Mouse (Mus musculus): ENCODE data around the gene Pts. TPM values are rescaled to one million over a fixed set of nuclear protein-coding genes. Genes with fewer than 3 reads are reported as not detected.

Pts gene
- total RNA-seq, 1 experiment from 2014 or later, result 81.6 TPM

DNA sequence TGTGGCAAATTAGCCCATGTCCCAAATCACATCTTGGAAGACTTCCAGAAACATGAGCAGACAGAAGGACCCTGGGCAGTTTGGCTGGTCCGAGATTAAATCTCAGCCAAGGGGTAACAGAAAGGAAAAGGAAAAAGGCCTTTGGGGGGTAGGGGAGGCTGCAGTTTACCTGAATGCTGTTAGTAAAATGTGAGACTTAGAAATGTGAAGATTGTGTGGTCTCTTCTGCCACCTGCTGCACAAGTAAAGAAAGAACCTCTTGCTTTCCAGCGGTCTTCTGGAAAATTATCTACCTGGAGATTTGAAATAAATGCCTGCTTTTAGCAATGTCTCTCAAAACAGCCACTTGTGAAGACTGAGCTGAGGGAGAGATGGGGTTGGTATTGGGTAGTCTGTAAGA lies 2.4 kb upstream of the Pts start:
- no peak for DNase-seq

DNA sequence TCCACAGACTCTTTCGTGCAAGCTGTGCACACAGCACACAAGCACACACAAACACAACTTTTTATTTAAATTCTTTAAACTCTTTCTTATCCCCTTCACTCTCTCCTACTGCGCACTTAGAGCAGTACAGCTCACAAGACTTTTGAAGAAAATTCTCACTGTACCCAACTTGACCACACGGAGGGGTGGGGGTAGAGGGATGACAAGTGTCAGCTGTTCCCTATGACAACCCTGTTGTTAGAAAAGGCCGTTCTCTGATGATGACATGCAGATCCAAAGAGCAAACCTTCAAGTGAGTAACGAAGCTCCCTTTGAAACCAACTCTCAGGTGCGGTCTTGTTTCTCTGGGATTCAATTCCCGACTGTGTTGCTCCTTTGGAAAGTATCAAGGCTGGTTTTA lies 664 bp downstream of the Pts start:
- no peak for DNase-seq

DNA sequence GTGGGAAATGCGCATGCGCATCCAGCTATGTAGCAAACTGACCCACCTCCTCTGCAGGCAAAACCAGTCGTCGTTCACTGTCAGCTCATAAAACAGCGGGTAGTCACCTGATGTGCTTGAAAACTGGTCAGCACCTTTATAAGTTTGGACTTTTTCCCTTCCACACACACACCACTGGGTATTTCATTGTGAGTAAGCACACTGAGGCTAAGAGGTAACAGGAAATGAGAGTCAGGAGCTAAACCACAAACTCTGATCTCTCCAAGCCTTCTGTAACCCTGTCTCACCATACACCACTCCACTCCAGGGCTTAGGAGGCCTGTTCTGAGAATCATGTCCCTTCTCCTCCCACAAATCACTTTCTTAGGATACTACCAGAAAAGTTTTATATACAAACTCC lies 2.9 kb downstream of the Pts start:
- no peak for DNase-seq

DNA sequence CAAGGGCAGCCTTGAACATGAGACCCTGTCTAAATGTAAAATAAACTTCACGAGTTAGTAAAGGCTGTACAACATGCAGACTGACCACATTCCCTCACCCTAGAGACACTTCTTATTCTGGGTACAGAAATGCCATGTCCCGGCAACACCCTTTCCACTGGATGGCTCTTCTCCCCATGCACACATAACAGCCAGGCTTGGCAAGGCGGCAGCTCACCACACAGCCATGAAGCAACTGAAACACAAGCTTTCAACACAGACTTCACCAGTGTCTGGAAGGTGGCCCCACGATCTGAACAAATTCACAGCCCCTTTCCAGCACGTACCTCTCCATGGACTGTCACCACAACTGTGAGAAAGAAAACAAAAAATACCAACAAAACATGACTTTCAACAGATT lies 3.6 kb downstream of the Pts start:
- no peak for DNase-seq

DNA sequence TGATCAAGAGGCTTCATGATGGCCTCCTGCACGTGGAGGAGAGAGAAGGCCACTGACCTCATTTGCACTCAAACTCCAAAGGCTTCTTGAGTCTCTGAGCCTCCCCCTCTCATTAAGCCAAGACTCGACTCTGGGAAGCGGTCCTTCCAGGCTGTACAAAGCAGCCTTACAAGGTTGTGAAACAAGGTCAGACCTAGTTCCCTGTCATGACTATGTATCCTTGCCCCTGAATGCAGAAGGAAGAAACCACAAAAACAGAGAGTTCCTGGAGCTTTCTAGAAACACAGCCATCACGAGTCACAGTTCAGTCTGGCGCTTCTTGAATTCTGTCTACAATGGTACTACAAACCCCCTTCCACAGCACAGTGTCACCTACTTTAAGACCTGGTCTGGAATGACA lies 6.0 kb downstream of the Pts start:
- no peak for DNase-seq

DNA sequence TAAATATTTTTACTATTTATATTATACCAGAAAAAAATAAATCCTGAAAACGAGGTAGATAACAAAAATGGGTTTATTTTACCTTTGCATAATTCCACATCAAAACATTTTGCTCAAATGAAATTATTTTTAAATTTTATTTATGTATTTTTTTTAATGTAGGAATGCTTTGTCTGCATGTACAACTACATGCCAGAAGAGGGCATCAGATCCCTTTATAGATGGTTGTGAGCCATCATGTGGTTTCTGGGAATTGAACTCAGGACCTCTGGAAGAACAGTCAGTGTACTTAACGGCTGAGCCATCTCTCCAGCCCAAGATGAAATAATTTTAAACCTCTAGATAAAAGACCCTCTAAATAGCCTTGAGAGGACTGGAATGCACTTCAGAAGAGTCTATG lies 7.0 kb downstream of the Pts start:
- DNase-seq, result no peak

DNA sequence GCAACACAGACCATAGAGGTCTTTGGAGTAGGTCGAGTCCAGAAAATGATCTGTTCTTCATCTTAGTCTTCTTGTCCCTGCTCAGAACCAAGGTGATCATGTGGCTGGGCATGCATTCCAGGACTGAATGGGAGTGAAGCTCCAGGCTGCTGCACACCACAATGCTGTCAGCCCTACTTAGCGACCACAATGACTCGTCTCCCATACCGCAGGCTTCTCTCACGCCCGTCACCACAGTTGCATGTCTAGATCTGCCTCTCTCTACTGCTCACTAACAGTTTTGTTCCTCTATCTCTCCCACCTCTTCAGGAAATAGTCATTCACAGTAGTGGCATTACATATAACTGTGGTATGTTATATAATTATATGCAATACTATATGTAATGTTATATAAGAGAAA lies 7.8 kb downstream of the Pts start:
- DNase-seq, result no peak

DNA sequence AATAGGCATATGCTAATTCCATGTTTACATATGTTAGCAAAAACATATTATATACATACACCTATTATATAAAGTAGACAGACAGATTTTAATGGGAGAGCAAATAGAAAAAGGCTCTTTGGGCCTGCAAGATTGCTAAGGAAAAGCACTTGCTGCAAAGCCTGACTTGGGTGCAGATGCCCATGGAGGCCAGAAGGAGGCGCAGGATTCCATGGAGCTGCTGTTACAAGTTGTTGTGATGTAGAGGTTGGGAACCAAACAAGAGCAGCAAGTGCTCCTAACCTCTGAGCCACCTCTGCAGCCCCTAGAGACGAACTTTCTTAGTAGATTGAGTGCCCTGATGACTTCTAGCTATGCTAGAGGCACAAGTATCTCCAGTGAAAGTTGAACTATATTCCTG lies 9.7 kb downstream of the Pts start:
- no peak for DNase-seq

DNA sequence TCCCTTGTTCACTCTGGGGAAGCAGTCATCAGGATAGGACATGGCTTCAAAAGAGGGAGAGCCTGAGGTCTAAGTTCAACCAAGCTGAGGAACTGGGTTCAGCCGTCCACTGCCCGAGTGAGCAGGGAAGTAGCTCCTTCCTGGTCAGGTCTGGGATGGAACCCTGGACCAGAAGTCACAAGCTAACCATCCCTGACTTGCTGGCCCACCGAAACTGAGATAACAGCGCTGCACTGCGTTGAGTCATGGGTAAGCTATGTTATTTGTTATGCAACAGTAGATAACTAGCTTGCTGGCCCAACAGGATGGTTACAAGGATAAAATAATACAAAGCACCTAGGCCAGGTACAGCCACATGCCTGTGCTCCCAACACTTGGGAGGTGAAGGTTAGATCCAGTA lies 13.1 kb downstream of the Pts start:
- no peak for DNase-seq

DNA sequence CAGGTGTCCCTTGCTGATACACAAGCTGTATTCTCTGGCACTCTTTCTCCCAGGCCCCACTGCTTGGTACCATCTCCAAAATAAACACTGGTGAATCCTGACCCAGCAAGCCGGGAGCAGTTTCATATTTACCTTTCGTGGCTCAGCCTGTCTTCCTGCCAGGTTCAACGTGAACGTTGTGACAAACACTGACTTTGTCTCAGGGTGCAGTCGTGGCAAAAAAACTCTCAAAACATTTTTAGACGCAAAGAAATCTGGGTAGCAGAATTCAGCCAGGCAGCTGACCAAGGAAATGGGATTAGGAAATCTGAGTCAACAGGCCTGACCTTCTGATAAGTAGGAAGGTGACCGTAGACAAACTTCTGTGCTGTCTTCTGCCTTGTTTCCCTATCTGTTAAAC lies 21.0 kb downstream of the Pts start:
- no peak for DNase-seq

DNA sequence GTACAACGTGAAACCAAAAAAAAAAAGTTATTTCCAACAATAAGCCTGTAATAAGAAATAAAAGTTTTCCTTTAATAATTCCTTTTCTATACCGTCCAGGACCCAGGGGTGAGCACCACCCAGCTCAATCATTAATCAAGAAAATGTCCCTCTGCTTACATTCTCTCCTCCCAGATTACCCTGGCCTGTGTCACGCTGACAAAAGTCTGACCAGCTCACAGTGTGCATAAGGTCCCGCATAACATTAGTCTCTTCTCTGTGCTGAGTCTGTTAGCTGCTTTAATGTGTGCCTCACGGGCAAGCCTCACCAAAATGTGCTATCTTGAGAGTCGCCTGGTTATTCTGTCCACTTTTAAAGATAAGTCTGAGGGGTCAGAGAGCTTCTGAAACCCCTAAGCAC lies 23.1 kb downstream of the Pts start:
- DNase-seq, result no peak

DNA sequence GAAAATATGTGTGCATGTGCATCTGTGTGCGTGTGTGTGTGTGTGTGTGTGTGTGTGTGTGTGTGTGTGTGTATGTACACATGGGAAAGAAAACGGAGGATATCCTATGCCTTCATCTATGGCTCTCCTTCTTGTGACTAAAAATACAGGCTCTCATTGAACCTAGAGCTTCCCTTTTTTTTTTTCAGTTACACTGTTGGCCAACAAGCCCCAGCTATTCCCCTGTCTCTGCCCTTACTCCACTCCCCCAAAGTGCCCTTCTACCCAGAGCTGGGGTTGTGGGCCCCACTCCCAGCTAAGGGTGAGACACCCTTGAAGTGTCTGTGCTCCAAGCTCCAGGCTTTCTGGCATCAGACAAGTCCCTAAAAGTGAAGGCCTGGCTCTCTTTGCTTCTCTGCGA lies 25.6 kb downstream of the Pts start:
- DNase-seq, result no peak

DNA sequence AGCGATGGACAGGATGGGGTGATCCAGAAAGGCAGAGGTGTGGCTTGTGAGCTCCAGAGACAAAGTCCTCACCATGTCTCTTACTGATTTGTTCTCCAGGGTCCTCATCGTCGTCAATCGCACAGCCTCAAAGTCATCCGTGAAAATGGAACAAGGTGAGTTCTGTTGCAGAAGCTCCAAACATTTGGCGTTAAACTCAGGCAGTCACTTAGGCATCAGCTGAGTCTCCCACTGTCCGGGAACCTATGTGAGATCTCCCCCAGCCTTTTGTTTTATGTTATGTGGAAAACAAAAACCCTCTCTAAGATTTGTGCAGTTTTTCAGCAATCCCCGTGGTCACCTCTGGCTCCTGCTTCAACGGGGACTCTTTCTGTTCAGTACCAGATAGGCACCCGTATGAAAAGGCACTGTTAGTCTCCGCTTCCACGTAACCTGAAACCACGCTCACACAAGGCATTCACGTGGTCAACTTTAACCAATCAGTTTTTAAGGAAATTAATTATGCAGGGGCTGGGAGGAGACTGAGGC lies 27.5 kb downstream of the Pts start:
- DNase-seq, result no peak

DNA sequence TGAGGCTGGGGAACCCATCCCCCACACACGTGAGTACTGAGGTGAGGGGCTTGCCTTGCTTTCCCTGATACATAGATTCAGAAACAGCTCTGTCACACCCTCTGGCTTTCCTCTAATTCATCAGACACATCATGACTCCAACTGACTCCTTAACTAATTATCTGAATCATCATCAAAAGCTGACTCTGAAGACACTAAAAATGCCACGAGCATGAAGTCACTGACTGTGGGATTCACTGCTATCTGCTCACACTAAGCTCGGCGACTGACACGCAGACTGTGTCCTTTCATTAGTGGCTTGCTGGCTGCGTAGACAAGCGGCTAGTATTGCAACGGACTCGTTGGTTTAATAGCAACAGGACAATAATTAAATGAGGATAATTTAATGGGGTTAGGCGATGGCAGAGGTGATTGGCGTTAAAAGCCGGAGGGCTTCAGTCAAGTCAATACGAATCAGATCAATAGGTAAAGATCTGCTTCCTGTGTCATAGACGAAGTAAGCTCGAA lies 28.0 kb downstream of the Pts start:
- no peak for DNase-seq

DNA sequence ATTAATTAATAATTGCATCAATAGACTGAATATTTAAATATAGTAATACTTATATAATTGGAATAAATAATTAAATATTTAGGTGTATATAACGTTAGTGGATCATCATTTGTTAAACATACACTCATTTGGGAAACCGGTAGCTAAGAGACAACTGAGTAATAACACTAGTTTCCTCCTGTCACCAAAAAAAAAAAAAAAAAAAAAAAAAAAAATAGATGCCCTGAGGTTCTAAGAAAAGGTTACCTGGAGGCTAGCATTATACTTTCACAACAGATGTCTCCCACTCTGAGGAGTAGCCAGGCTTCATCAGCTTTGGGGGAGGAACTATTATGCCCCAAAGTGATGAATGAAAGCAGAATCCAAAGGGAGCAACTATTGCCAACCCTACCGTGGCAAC lies 28.7 kb downstream of the Pts start:
- no peak for DNase-seq

DNA sequence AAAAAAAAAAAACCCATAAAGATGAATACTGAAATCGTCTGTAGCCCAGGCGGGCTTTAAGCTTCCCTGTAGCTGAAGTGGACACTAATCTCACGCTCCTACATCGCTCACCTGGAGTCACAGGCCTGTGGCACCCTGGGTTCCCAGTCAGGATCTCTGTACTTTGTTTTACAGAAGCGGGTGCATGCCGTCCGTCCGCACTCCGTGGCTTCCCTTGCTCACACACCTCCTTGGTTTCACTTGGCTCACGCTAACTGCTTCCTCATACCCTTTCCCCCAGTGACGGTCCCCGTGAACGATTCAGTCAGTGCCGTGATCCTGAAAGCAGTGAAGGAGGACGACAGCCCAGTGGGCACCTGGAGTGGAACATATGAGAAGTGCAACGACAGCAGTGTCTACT lies 29.7 kb downstream of the Pts start:
- no peak for DNase-seq

DNA sequence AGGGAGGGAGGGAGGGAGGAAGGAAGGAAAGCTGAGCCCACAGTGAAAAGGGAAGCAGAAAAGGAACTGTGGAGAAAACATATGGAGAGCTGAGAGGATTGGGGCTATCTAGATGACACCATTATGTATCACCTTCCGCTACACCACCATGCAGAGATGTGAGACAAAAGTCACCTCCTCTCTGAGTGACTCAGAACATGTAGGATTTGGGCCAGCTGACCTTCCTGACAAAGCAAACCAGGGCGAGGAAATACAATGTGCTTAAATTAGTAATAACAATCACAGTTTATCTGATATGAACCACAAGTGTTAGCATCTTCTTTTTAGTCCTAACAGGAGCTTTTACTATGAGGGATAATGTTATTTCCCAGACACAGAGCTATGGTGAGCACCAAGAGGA lies 31.0 kb downstream of the Pts start:
- DNase-seq, result no peak

DNA sequence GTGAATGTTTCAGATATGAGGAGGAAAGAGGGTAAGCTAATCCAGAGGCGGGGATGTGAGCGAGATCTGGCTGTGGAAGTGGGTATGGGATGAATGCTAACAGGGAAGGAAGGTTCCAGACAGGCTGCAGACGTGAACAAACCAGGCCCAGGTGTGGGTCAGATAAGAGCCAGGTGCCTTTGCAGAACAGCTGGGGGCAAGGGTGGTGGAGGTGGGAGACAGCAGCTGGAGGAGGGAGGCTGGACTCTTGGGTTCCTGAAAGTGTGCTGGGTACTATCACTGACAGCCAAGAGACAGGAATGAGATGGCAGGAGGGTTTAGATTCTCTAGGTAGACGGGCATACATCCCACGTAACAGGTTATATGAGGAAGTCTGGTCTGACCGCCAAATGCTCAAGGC lies 31.4 kb downstream of the Pts start:
- no peak for DNase-seq

DNA sequence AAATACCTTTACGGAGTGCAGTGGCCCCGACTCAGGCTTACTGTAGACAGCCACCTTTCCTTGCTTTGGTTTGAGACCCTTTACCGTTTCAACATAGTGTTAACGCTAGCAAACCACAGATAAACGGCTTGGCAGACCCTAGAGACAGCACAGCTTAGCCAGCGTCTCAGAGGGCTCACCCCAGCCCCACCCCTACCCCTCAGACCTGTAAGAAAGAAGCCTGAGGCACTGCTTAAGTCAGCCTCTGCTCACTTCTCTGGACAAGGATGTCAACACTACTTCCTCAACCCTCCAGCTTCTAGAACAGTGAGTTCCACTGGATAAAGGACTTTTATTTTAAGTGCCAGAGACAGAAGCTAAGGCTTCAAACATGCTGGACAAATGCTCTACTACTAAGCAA lies 32.0 kb downstream of the Pts start:
- no peak for DNase-seq

DNA sequence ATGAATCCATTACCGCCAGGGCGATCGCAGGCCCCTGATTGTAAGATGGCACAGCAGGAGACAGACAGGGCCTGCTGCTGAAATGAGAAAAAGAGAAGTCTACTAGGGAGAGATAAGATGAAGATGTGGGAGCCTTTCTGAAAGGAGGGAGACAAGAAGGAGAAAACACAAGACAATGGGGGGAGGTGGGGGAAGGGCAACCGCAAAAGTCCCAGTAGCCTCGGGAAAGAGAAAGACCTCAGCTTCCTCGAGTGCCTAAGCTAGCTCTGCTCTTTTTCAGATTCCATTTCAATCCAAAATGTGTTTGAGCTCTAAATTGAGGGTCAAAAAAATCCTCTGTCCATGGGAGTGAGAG lies 32.4 kb downstream of the Pts start:
- DNase-seq, result no peak

DNA sequence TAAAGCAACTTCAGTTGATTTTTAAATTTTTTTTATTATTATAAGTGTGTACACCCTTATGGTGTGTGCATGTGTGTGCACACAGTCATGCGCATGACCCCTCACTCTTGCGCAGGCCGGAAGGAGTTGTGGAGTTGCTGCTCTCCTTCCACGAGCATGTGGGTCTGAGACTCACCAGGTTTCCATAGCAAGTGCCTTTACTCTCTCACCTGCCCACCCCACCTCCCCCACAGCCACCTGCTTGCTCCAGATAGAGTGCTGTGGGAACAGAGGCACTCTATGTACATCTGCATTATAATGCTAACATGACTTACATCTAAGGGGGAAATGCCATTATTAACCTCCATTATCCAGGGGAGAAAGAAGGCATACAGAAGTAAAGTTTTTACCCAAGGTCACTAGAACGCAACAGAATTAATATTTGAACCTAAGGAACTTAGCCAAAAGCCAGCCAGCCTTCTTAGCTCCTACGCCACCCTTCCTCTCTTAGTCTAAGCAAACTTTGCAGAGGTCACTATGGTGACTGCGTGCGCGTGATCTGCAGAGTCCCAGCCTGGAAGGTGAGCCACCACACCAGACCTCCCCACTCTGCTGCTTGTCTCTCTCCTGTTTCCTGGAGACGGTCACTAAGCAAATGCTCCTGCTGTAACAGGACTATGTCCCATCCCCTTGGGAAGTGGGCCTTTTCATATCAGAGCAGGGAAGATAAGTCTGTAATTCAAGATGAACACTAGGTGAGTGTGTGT lies 32.9 kb downstream of the Pts start:
- DNase-seq, result no peak

DNA sequence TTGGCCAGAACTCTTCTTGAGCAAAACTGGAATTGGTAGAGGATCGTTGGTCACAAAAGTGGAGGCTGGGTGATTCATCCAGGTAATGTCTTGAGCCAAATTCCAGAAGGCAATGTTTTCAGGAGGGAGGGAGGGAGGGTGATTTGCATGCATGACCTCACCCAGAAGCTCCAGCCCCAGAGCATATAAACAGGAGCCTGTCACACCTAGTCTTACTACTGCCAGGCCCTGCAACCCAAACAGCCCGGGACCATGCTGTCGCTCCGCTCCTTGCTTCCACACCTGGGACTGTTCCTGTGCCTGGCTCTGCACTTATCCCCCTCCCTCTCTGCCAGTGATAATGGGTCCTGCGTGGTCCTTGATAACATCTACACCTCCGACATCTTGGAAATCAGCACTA lies 34.2 kb downstream of the Pts start, which contains the start of gene Plet1:
TSS of gene Plet1 (plus strand) at position 215 of the 400 bp plus-strand sequence.
- no peak for DNase-seq

DNA sequence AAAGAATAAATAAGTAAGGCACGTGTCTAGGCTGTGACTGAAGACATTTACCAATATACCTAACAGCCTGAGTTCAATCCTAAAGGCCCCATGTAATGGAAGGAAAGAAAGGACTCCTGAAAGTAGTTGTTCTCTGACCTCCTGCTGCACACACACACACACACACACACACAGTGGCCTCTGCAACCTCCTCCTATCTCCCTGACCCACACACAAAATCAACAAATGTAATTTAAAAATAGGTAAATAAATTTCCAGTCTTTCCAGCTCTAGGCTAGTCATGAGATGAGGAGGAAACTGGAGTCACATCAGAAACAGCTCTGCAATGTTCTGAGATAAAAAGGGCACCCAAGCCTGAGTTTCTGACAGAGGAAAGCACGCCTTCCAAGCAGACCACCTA lies 34.7 kb downstream of the Pts start:
- DNase-seq, result no peak

DNA sequence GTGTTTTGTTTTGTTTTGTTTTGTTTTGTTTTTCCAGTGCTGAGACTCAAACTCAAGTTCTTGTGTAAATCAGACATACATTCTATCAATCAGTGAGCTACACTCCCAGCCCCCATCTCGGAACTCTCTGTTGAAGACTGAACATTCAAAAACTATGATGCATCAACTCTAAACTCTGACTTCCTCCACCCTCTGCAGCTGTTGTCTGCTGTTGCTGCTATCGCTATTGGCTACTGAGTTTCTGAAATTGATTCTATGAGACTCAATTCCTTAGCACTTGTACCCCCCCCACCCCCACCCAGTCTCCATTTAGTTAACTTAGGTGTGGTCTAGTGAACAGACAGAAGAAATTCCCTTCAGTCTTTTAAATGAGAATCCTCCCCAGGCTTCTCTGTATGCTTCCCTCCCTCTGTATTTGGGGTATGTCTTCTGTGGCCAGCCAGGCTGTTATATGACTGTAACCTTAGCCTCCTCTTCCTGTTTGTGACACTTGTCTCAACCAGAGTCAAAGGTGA lies 36.9 kb downstream of the Pts start:
- DNase-seq, result no peak
